Mouse (Mus musculus) ES-E14 (cell line): ENCODE data around the gene Plac8. TPM values are rescaled to one million over a fixed set of nuclear protein-coding genes. Genes with fewer than 3 reads are reported as not detected.

ENCODE experiments used
- DNase-seq: peaks from one replicate; pipeline ENCODE4 v3.0.0-alpha.2; 2013; ENCODE audit warnings: low read depth, low spot score
- H3K27ac ChIP-seq: 2 replicates; pipeline ENCODE4 v1.5.1; 2012; ENCODE audit warnings: low read depth, mild to moderate bottlenecking, low read length, moderate library complexity, mixed read lengths; ENCODE audit not compliant: poor library complexity, insufficient read depth, severe bottlenecking
- H3K36me3 ChIP-seq: 2 replicates; pipeline ENCODE4 v1.6.1; 2012; ENCODE audit warnings: mild to moderate bottlenecking, low read length, moderate library complexity, mixed read lengths; ENCODE audit not compliant: control insufficient read depth, poor library complexity, insufficient read depth, severe bottlenecking
- H3K4me1 ChIP-seq, 2 experiments: fragments of 150-350 bp in 1 of 2; sonication (generic) in 1 of 2; 2 replicates each; pipeline ENCODE4 v1.6.1; 2012; ENCODE audit warnings: low read length in 2 of 2, mild to moderate bottlenecking in 1 of 2, mixed read lengths in 1 of 2; ENCODE audit not compliant: control insufficient read depth in 2 of 2, insufficient read depth in 2 of 2, poor library complexity in 1 of 2
- H3K4me3 ChIP-seq, 2 experiments: fragments of 150-350 bp in 1 of 2; sonication (generic) in 1 of 2; 2 replicates each; pipeline ENCODE4 v1.5.1; 2012; ENCODE audit warnings: low read length in 2 of 2, low read depth in 1 of 2, mild to moderate bottlenecking in 1 of 2, mixed read lengths in 1 of 2; ENCODE audit not compliant: insufficient read depth in 1 of 2, poor library complexity in 1 of 2, severe bottlenecking in 1 of 2
- H3K9ac ChIP-seq: 2 replicates; pipeline ENCODE4 v1.6.1; 2012; ENCODE audit warnings: low read depth, mild to moderate bottlenecking, low read length, mixed read lengths; ENCODE audit not compliant: poor library complexity, insufficient read depth, severe bottlenecking
- H3K9me3 ChIP-seq: fragments of 150-350 bp; sonication (generic); 2 replicates; pipeline ENCODE4 v1.6.1; 2012; ENCODE audit warnings: low read depth, mild to moderate bottlenecking, low read length; ENCODE audit not compliant: control insufficient read depth, insufficient read depth
- CHD2 ChIP-seq: IDR thresholded peaks from 2 replicates; pipeline ENCODE4 v1.6.1; 2014; ENCODE audit warnings: mild to moderate bottlenecking, low read depth, low read length, inconsistent platforms
- HCFC1 ChIP-seq: IDR thresholded peaks from 2 replicates; pipeline ENCODE4 v1.6.1; 2012; ENCODE audit warnings: low read length, inconsistent platforms, borderline replicate concordance; ENCODE audit not compliant: insufficient read depth
- MAFK ChIP-seq: IDR thresholded peaks from 2 replicates; pipeline ENCODE4 v1.6.1; 2014; ENCODE audit warnings: mild to moderate bottlenecking, low read depth, low read length, inconsistent platforms; ENCODE audit not compliant: insufficient read depth
- ZC3H11A ChIP-seq: IDR thresholded peaks from 2 replicates; pipeline ENCODE4 v1.6.1; 2012; ENCODE audit warnings: low read depth, mild to moderate bottlenecking, inconsistent platforms, low read length, borderline replicate concordance
- ZNF384 ChIP-seq: IDR thresholded peaks from 2 replicates; pipeline ENCODE4 v1.6.1; 2012; ENCODE audit warnings: low read depth, low read length, inconsistent platforms
- in situ Hi-C, 2 experiments: fragments of 600-800 bp; cut with MboI; formaldehyde crosslinking; loops; one replicate each; pipeline ENCODE4 v1.15.1; 2025; ENCODE audit warnings: low sequenced_read_pairs in 2 of 2, inconsistent platforms in 1 of 2; ENCODE audit not compliant: unreplicated experiment in 2 of 2
- total RNA-seq: library from RNA; depleted of rRNA; stranded (reverse); fragments of 300-350 nt; gene quantifications from 2 replicates; pipeline ENCODE4 v1.2.3, GENCODE M21; 2012

Gene Plac8
- total RNA-seq, 1 experiment, result 28.1 TPM

GRCm38 (mm10) chr5:100536638-100537037, 35.4 kb downstream of the Plac8 start:
- H3K9ac ChIP-seq, result no peak overlapping the region
- no peaks in the 10 kb centered on the region for H3K9me3 ChIP-seq
- in situ Hi-C loops, result no loop called here
- no peak overlapping the region for H3K27ac ChIP-seq
- DNase-seq, result peak; percentile 17
- no peak for TF ChIP-seq CHD2
- TF ChIP-seq ZC3H11A, result no peak
- no peak for TF ChIP-seq ZNF384
- no peak for TF ChIP-seq HCFC1
- TF ChIP-seq MAFK, result no peak
- no peak overlapping the region for H3K4me3 ChIP-seq
- peaks cover 24% of the 10 kb centered on the region for H3K36me3 ChIP-seq
- no peaks in the 10 kb centered on the region for H3K4me1 ChIP-seq

GRCm38 (mm10) chr5:100535826-100536225, 36.2 kb downstream of the Plac8 start:
- in situ Hi-C loops, result no loop called here
- no peak for TF ChIP-seq MAFK
- DNase-seq, result no peak
- Histone ChIP-seq H3K4me3 (no peak overlapping the region), H3K9me3 (no peaks in the 10 kb centered on the region), H3K9ac (no peak overlapping the region), H3K27ac (no peak overlapping the region), H3K4me1 (no peaks in the 10 kb centered on the region), H3K36me3 (peaks cover 26% of the 10 kb centered on the region)

- DNase-seq, result no peak
- Histone ChIP-seq H3K36me3 (peaks cover 46% of the 10 kb centered on the region), H3K4me3 (no peak overlapping the region), H3K27ac (no peak overlapping the region), H3K9me3 (peaks cover 41% of the 10 kb centered on the region), H3K9ac (no peak overlapping the region), H3K4me1 (no peaks in the 10 kb centered on the region)
- in situ Hi-C loops, result no loop called here
- TF ChIP-seq CHD2, result no peak
- TF ChIP-seq HCFC1, result no peak
- no peak for TF ChIP-seq ZNF384
- no peak for TF ChIP-seq MAFK
- no peak for TF ChIP-seq ZC3H11A
Observed at GRCm38 (mm10) chr5:100526164-100526563, 45.9 kb downstream of the Plac8 start.

- Histone ChIP-seq H3K36me3 (peaks cover 41% of the 10 kb centered on the region), H3K4me3 (no peak overlapping the region), H3K9ac (no peak overlapping the region), H3K27ac (no peak overlapping the region), H3K4me1 (no peaks in the 10 kb centered on the region), H3K9me3 (peaks cover 41% of the 10 kb centered on the region)
- in situ Hi-C loops, result no loop called here
- no peak for DNase-seq
- TF ChIP-seq ZC3H11A (no peak), ZNF384 (no peak), CHD2 (no peak), MAFK (no peak), HCFC1 (no peak)
Observed at GRCm38 (mm10) chr5:100525620-100526019, 46.4 kb downstream of the Plac8 start.

GRCm38 (mm10) chr5:100524921-100525320, 47.1 kb downstream of the Plac8 start:
- Histone ChIP-seq H3K9ac (no peak overlapping the region), H3K27ac (no peak overlapping the region), H3K9me3 (peaks cover 41% of the 10 kb centered on the region), H3K36me3 (peaks cover 36% of the 10 kb centered on the region), H3K4me1 (no peaks in the 10 kb centered on the region), H3K4me3 (no peak overlapping the region)
- no peak for DNase-seq
- TF ChIP-seq HCFC1, result no peak
- no peak for TF ChIP-seq ZNF384
- TF ChIP-seq ZC3H11A, result no peak
- no peak for TF ChIP-seq MAFK
- in situ Hi-C loops, result no loop called here
